Mouse (Mus musculus): ENCODE results near the gene Zap70. TPM values are rescaled to one million over a fixed set of nuclear protein-coding genes. Genes with fewer than 3 reads are reported as not detected.

Zap70 gene
- polyA plus RNA-seq, 1 experiment from 2014 or later = 0.41 TPM

DNA sequence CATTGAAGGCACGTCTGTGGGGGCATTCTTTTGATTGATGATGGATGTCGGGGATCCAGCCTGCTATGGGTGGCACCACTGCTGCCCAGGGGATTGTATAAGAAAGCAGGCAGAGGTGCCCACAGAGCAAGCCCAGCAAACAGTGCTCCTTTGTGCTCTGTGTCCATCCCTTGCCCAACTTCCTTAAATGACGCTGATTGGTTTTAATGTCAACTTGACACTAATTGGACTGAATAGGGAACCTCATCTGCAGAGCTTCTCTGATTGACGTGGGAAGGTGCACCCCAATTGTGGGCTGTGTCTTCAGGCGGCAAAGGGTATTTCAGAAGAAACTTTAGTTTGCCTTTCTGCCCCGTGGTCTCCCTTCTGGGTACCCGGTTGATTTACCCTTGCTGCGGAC, 27.8 kb downstream of the Zap70 start:
- no peaks in the 10 kb centered on the region for H3K9me3 ChIP-seq (ENCODE audit: control insufficient read depth, low read length)
- peaks cover 20% of the 10 kb centered on the region for H3K36me3 ChIP-seq (ENCODE audit: control insufficient read depth, insufficient read depth, low read length)
- H3K4me2 ChIP-seq = no peak overlapping the region
- no peak overlapping the region for H3K9ac ChIP-seq (ENCODE audit: low read length)
- DNase-seq (ENCODE audit: low spot score, missing footprints) = no peak
- no peaks in the 10 kb centered on the region; the same call in 1 of the 2 replicates for H3K4me1 ChIP-seq (ENCODE audit: control insufficient read depth, insufficient read depth, low read length)
- H3K27me3 ChIP-seq (ENCODE audit: control insufficient read depth, insufficient read depth, low read length) = no peaks in the 10 kb centered on the region
- no peak for ATAC-seq (ENCODE audit: low FRiP score)
- no peak overlapping the region for H3K27ac ChIP-seq (ENCODE audit: low read depth, low read length)
- WGBS = 88% methylated on average over 8 of the region's 8 CpGs
- no peak overlapping the region for H3K4me3 ChIP-seq (ENCODE audit: low read depth, low read length)

DNA sequence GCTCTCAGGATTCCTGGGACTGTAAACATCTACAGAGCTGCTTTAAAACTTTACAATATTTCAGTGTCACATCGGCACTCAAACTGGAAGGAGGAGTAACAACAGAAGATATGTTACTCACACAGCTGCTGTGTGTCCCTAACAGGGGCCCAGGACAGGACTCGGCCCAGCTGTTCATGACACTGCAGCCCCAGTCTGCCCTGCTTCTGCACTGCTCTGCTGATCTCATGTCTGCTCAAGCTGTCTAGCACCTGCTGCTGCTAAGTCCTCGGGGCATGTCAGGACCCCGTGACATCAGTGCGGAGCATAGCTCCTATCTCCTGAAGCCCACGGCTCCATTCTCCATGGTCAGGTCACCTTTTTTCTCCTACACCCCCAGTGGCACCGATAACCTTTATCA, 35.1 kb downstream of the Zap70 start:
- Histone ChIP-seq H3K4me1 (ENCODE audit: control insufficient read depth, insufficient read depth, low read length) (no peaks in the 10 kb centered on the region), H3K36me3 (ENCODE audit: control insufficient read depth, insufficient read depth, low read length) (peaks cover 42% of the 10 kb centered on the region), H3K27ac (ENCODE audit: low read depth, low read length) (no peak overlapping the region), H3K27me3 (ENCODE audit: control insufficient read depth, insufficient read depth, low read length) (no peaks in the 10 kb centered on the region), H3K9me3 (ENCODE audit: control insufficient read depth, low read length) (no peaks in the 10 kb centered on the region), H3K4me3 (ENCODE audit: low read depth, low read length) (no peak overlapping the region), H3K4me2 (no peak overlapping the region), H3K9ac (ENCODE audit: low read length) (no peak overlapping the region)
- no peak for DNase-seq (ENCODE audit: low spot score, missing footprints)
- 90% methylated on average over 7 of the region's 7 CpGs for WGBS
- ATAC-seq (ENCODE audit: low FRiP score) = no peak

GRCm38 (mm10) chr1:36797481-36797880, 35.9 kb downstream of the Zap70 start:
- Histone ChIP-seq H3K4me3 (ENCODE audit: low read depth, low read length) (no peak overlapping the region), H3K36me3 (ENCODE audit: control insufficient read depth, insufficient read depth, low read length) (peaks cover 42% of the 10 kb centered on the region), H3K27ac (ENCODE audit: low read depth, low read length) (no peak overlapping the region), H3K4me1 (ENCODE audit: control insufficient read depth, insufficient read depth, low read length) (no peaks in the 10 kb centered on the region), H3K27me3 (ENCODE audit: control insufficient read depth, insufficient read depth, low read length) (no peaks in the 10 kb centered on the region), H3K4me2 (no peak overlapping the region), H3K9ac (ENCODE audit: low read length) (no peak overlapping the region), H3K9me3 (ENCODE audit: control insufficient read depth, low read length) (no peaks in the 10 kb centered on the region)
- ATAC-seq (ENCODE audit: low FRiP score) (no peak), DNase-seq (ENCODE audit: low spot score, missing footprints) (no peak)
- 91% methylated on average over 10 of the region's 10 CpGs for WGBS

DNA sequence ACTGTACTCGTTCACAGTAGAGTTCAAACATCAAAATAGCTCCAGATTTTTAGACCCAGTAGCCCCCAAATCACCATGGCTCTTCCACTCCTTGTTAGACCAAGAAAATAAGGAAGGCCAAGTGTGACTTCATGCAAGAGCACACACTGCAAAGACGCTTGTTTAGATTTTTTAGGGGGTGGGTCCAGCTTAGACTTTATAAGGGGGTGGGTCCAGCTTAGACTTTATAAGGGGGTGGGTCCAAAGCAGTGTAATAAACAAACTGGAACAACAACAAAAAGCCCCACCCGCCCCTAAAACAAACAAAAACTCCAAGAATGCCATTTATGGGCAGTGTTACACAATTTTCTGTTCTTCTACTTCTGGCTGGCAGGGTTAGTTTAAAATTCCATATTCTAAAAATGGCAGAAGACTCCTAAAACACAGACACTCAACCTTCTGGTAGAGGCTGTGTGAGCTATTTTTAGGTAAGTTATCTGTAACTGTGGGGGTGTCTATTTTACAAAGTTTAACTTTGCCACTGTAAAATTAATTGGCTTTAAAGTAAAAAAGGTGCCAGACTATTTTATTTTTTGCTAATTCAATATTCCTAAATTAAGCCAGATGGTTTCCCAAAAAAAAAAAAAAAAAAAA, 38.9 kb downstream of the Zap70 start:
- Histone ChIP-seq H3K4me3 (ENCODE audit: low read depth, low read length) (no peak overlapping the region), H3K27me3 (ENCODE audit: control insufficient read depth, insufficient read depth, low read length) (no peaks in the 10 kb centered on the region), H3K9ac (ENCODE audit: low read length) (no peak overlapping the region), H3K4me2 (no peak overlapping the region), H3K36me3 (ENCODE audit: control insufficient read depth, insufficient read depth, low read length) (peaks cover 24% of the 10 kb centered on the region), H3K27ac (ENCODE audit: low read depth, low read length) (no peak overlapping the region), H3K9me3 (ENCODE audit: control insufficient read depth, low read length) (no peaks in the 10 kb centered on the region), H3K4me1 (ENCODE audit: control insufficient read depth, insufficient read depth, low read length) (no peaks in the 10 kb centered on the region)
- WGBS = 88% methylated on average over 3 of the region's 3 CpGs
- DNase-seq (ENCODE audit: low spot score, missing footprints) (no peak), ATAC-seq (ENCODE audit: low FRiP score) (no peak)

- H3K36me3 ChIP-seq (ENCODE audit: control insufficient read depth, insufficient read depth, low read length) = peaks cover 29% of the 10 kb centered on the region
- H3K27me3 ChIP-seq (ENCODE audit: control insufficient read depth, insufficient read depth, low read length) = no peaks in the 10 kb centered on the region
- ATAC-seq (ENCODE audit: low FRiP score) = no peak
- WGBS = 84% methylated on average over 9 of the region's 9 CpGs
- H3K4me2 ChIP-seq = no peak overlapping the region
- no peak overlapping the region for H3K4me3 ChIP-seq (ENCODE audit: low read depth, low read length)
- no peaks in the 10 kb centered on the region for H3K9me3 ChIP-seq (ENCODE audit: control insufficient read depth, low read length)
- no peak overlapping the region for H3K27ac ChIP-seq (ENCODE audit: low read depth, low read length)
- H3K4me1 ChIP-seq (ENCODE audit: control insufficient read depth, insufficient read depth, low read length) = no peaks in the 10 kb centered on the region
- no peak overlapping the region for H3K9ac ChIP-seq (ENCODE audit: low read length)
- no peak for DNase-seq (ENCODE audit: low spot score, missing footprints)
Observed at GRCm38 (mm10) chr1:36804259-36804658, 42.7 kb downstream of the Zap70 start.

DNA sequence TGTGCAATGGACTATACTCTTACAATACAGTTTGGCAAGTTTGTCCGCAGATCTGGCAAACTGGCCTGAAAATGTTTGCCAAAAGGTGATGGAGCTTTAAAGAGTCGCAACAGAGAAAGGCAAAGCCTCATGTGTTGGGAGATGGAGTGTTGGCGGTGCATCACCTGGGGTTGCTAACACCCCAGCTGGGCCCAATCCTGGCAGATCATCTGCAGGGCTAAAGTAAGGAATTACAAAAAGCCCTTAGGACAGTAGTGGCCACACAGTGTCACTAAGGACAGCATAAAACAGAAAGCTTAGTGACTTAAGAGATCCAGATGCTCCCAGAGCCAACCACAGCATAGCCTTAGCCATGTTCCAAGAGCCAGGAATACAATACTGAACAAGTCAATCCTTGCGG, 43.2 kb downstream of the Zap70 start:
- no peaks in the 10 kb centered on the region for H3K4me1 ChIP-seq (ENCODE audit: control insufficient read depth, insufficient read depth, low read length)
- no peak overlapping the region for H3K9ac ChIP-seq (ENCODE audit: low read length)
- H3K27me3 ChIP-seq (ENCODE audit: control insufficient read depth, insufficient read depth, low read length) = no peaks in the 10 kb centered on the region
- ATAC-seq (ENCODE audit: low FRiP score) (no peak), DNase-seq (ENCODE audit: low spot score, missing footprints) (no peak)
- WGBS = 95% methylated on average over 4 of the region's 4 CpGs
- peaks cover 28% of the 10 kb centered on the region for H3K36me3 ChIP-seq (ENCODE audit: control insufficient read depth, insufficient read depth, low read length)
- no peaks in the 10 kb centered on the region for H3K9me3 ChIP-seq (ENCODE audit: control insufficient read depth, low read length)
- no peak overlapping the region for H3K4me3 ChIP-seq (ENCODE audit: low read depth, low read length)
- no peak overlapping the region for H3K4me2 ChIP-seq
- H3K27ac ChIP-seq (ENCODE audit: low read depth, low read length) = no peak overlapping the region

DNA sequence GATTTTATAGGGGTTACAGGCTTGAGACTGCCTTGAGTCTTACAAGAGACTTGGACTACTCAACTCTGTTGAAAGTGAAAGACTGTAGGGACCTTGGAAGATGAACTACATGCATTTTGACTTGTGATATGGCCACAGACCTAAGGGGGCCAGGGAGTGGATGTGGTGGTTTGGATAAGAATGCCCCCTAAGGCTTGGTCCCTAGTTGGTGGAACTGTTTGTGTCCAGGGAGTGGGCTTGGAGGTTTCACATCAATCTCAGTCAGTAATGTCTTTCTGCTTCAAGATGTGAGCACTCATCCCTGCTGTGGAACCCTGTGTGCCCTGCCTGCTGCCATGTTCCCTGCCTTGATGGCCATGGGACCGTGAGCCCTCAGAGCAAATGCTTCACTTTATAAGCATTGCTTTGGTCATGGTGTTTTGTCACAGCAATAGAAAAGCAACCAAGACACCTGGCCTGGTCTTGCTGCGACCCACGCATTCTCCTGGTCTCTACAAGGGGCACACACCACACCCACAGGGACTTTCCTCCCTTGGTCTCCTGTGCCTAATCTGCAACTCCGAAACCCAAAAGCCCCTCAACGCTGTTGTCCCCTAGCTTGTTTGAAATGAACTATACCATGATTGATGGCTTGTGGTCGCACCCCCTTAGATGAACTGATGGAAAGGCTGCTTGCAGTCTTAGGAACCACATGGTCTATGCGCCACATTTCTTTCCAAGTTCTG, 44.7 kb downstream of the Zap70 start:
- no peak for ATAC-seq (ENCODE audit: low FRiP score)
- Histone ChIP-seq H3K27ac (ENCODE audit: low read depth, low read length) (no peak overlapping the region), H3K9me3 (ENCODE audit: control insufficient read depth, low read length) (no peaks in the 10 kb centered on the region), H3K9ac (ENCODE audit: low read length) (no peak overlapping the region), H3K27me3 (ENCODE audit: control insufficient read depth, insufficient read depth, low read length) (no peaks in the 10 kb centered on the region), H3K4me1 (ENCODE audit: control insufficient read depth, insufficient read depth, low read length) (no peaks in the 10 kb centered on the region), H3K36me3 (ENCODE audit: control insufficient read depth, insufficient read depth, low read length) (peaks cover 37% of the 10 kb centered on the region), H3K4me2 (no peak overlapping the region), H3K4me3 (ENCODE audit: low read depth, low read length) (no peak overlapping the region)
- 98% methylated on average over 7 of the region's 7 CpGs for WGBS
- DNase-seq (ENCODE audit: low spot score, missing footprints) = peak; percentile 71

GRCm38 (mm10) chr1:36807086-36807485, 45.5 kb downstream of the Zap70 start:
- H3K4me3 ChIP-seq (ENCODE audit: low read depth, low read length) = no peak overlapping the region
- DNase-seq (ENCODE audit: low spot score, missing footprints) (peak; percentile 45), ATAC-seq (ENCODE audit: low FRiP score) (no peak)
- H3K9me3 ChIP-seq (ENCODE audit: control insufficient read depth, low read length) = no peaks in the 10 kb centered on the region
- no peak overlapping the region for H3K27ac ChIP-seq (ENCODE audit: low read depth, low read length)
- H3K9ac ChIP-seq (ENCODE audit: low read length) = no peak overlapping the region
- H3K36me3 ChIP-seq (ENCODE audit: control insufficient read depth, insufficient read depth, low read length) = peaks cover 31% of the 10 kb centered on the region
- H3K4me2 ChIP-seq = no peak overlapping the region
- H3K27me3 ChIP-seq (ENCODE audit: control insufficient read depth, insufficient read depth, low read length) = no peaks in the 10 kb centered on the region
- 100% methylated on average over 1 of the region's 1 CpGs for WGBS
- no peaks in the 10 kb centered on the region for H3K4me1 ChIP-seq (ENCODE audit: control insufficient read depth, insufficient read depth, low read length)

- Histone ChIP-seq H3K9ac (ENCODE audit: low read length) (no peak overlapping the region), H3K4me3 (ENCODE audit: low read depth, low read length) (no peak overlapping the region), H3K27ac (ENCODE audit: low read depth, low read length) (no peak overlapping the region), H3K4me1 (ENCODE audit: control insufficient read depth, insufficient read depth, low read length) (no peaks in the 10 kb centered on the region), H3K36me3 (ENCODE audit: control insufficient read depth, insufficient read depth, low read length) (peaks cover 31% of the 10 kb centered on the region), H3K4me2 (no peak overlapping the region), H3K9me3 (ENCODE audit: control insufficient read depth, low read length) (no peaks in the 10 kb centered on the region), H3K27me3 (ENCODE audit: control insufficient read depth, insufficient read depth, low read length) (no peaks in the 10 kb centered on the region)
- ATAC-seq (ENCODE audit: low FRiP score) (no peak), DNase-seq (ENCODE audit: low spot score, missing footprints) (peak; percentile 76)
- 96% methylated on average over 14 of the region's 14 CpGs for WGBS
Observed at GRCm38 (mm10) chr1:36807782-36808565, 46.4 kb downstream of the Zap70 start.
